In genomic region chrX:136615889-136616288, GRCm38 (mm10) we compare ENCODE assay signal across 7 mouse cellular contexts. TPM values are rescaled to one million over a fixed set of nuclear protein-coding genes. Genes with fewer than 3 reads are reported as not detected.
DNase-seq lines count a peak whose midpoint lies in the region; ATAC-seq and TF ChIP-seq lines count a peak whose summit lies in the region.
"Not testable (repeated sequence)": the region's sequence is repeated elsewhere in the genome, so short reads cannot be mapped to it uniquely, and the experiment has no call there.
"Had no signal": no experiment of that assay in that cellular context is flagged by ENCODE, and none has a peak within 500 bp of the region (broad histone marks: within the 10 kb centered on the region; RNA-seq: fewer than 3 reads in every experiment).

No protein-coding gene starts in this region.

- not testable (repeated sequence) for H3K4me3 ChIP-seq in MEL (ENCODE audit: control insufficient read depth in 1 of 2, insufficient read depth in 1 of 2, low read depth in 2 of 2, low read length in 2 of 2)

- H3K79me2 ChIP-seq in MEL (ENCODE audit: control insufficient read depth, insufficient read depth, low read length, poor library complexity): not testable (repeated sequence)

- TF ChIP-seq EP300 in MEL (IDR thresholded peaks at IDR 0.05; ENCODE audit: low read depth in 1 of 2, low read length in 2 of 2): not testable (repeated sequence)

- not testable (repeated sequence) for H3K9ac ChIP-seq in MEL (ENCODE audit: control insufficient read depth, low read depth, low read length, poor library complexity, severe bottlenecking)

- TF ChIP-seq CTCF in MEL (IDR thresholded peaks at IDR 0.05 in 2 of 3, conservative IDR thresholded peaks at IDR 0.05 in 1 of 3; ENCODE audit: control insufficient read depth in 1 of 3, insufficient read depth in 1 of 3, low read depth in 2 of 3, low read length in 3 of 3, poor library complexity in 1 of 3, severe bottlenecking in 1 of 3): not testable (repeated sequence)

- ATAC-seq in granulocyte monocyte progenitor cell, adult 5-6 weeks (replicated peaks; ENCODE audit: poor library complexity, severe bottlenecking): peak; percentile 76
- ATAC-seq in inflammation-experienced regulatory T-cells, adult 6 months: peak; percentile 86

- not testable (repeated sequence) for H3K36me3 ChIP-seq in MEL (ENCODE audit: control insufficient read depth in 1 of 2, insufficient read depth in 2 of 2, low read length in 2 of 2)

- H3K27ac ChIP-seq in MEL (ENCODE audit: control insufficient read depth, low read depth, low read length): not testable (repeated sequence)

- peak; percentile 68 for DNase-seq in CD4-positive helper T cell, adult 2 months (ENCODE audit: low read depth, low spot score)
- not testable (repeated sequence) for DNase-seq in MEL (ENCODE audit: low read depth, low spot score)
- DNase-seq in thymus, adult 18-20 months: peak; percentile 3 to 8
- peak; percentile 19 for DNase-seq in thymus, postnatal 25 days

- not testable (repeated sequence) for H3K9me3 ChIP-seq in MEL (replicated peaks; ENCODE audit: insufficient read depth, low read length)

- H3K27me3 ChIP-seq in MEL (ENCODE audit: control insufficient read depth in 1 of 2, insufficient read depth in 2 of 2, low read length in 2 of 2): not testable (repeated sequence)

- not testable (repeated sequence) for TF ChIP-seq POLR2A in MEL (IDR thresholded peaks at IDR 0.05; ENCODE audit: control insufficient read depth in 1 of 2, insufficient read depth in 1 of 2, low read depth in 1 of 2, low read length in 2 of 2, poor library complexity in 1 of 2)

- not testable (repeated sequence) for TF ChIP-seq RAD21 in MEL (IDR thresholded peaks at IDR 0.05; ENCODE audit: low read depth, low read length)

- H3K4me1 ChIP-seq in MEL (ENCODE audit: control insufficient read depth in 1 of 2, insufficient read depth in 2 of 2, low read length in 2 of 2): not testable (repeated sequence)

TF ChIP-seq in MEL, 35 proteins besides CTCF, POLR2A, EP300 and RAD21:
- TF ChIP-seq ETS1 (IDR thresholded peaks at IDR 0.05; ENCODE audit: low read depth, low read length): peak; percentile 70

RNA-seq across cellular contexts. Expression of gene Tceal3, which starts 25.2 kb away (rescaled TPM):
- not detected in 2 replicates for total RNA-seq in MEL (2012; rRNA removed)
- polyA plus RNA-seq in MEL (2012; ENCODE audit: insufficient read depth in 1 of 2, insufficient read length in 2 of 2, low read depth in 1 of 2, low replicate concordance in 2 of 2, missing spikeins in 1 of 2): not detected
- total RNA-seq in granulocyte monocyte progenitor cell, adult 5-6 weeks (2014; fragmentation: Nextera tagmentation): not detected in 2 replicates
- not detected in 2 replicates for total RNA-seq in granulocyte monocyte progenitor cell, adult 5-6 weeks (2017)
- polyA plus RNA-seq in inflammation-experienced regulatory T-cells, adult 6 months (2017; shearing (Covaris generic)): 1 to 10 TPM in 1 of 3 experiments, under 1 TPM in 1, not detected in 1; 0.81 to 1.7 TPM
- polyA plus RNA-seq: G1E had no signal
